Mouse (Mus musculus) stomach, postnatal 0 days (tissue): Measurements from ENCODE around the gene Bola2. TPM values are rescaled to one million over a fixed set of nuclear protein-coding genes. Genes with fewer than 3 reads are reported as not detected.

Source experiments
- ATAC-seq: fragments of 200-750 bp; cut with Nextera tagmentation; 2 replicates; pipeline ENCODE4 v1.8.0; 2017; ENCODE audit not compliant: low FRiP score, low TSS enrichment
- DNase-seq: peaks from one replicate; pipeline ENCODE4 v3.0.0-alpha.2; 2016; ENCODE audit warnings: low spot score
- H3K27ac ChIP-seq: fragments of 300-500 bp; sonication (generic); replicated peaks from 2 replicates; pipeline ENCODE4 v1.5.1; 2014; ENCODE audit warnings: mild to moderate bottlenecking, control low read depth
- H3K27me3 ChIP-seq: fragments of 300-500 bp; sonication (generic); 2 replicates; pipeline ENCODE4 v1.6.1; 2014; ENCODE audit warnings: low read length; ENCODE audit not compliant: control insufficient read depth, insufficient read depth
- H3K36me3 ChIP-seq: fragments of 300-500 bp; sonication (generic); 2 replicates; pipeline ENCODE4 v1.6.1; 2014; ENCODE audit warnings: low read length, mixed read lengths; ENCODE audit not compliant: control insufficient read depth, insufficient read depth
- H3K4me1 ChIP-seq: fragments of 300-500 bp; sonication (generic); replicated peaks from 2 replicates; pipeline ENCODE4 v1.6.1; 2014; ENCODE audit warnings: antibody characterized with exemption; ENCODE audit not compliant: control insufficient read depth, insufficient read depth
- H3K4me2 ChIP-seq: fragments of 300-500 bp; sonication (generic); replicated peaks from 2 replicates; pipeline ENCODE4 v1.6.1; 2014; ENCODE audit warnings: low read depth, mild to moderate bottlenecking, control low read depth, moderate library complexity
- H3K4me3 ChIP-seq: fragments of 300-500 bp; sonication (generic); 2 replicates; pipeline ENCODE4 v1.5.1; 2014; ENCODE audit warnings: low read depth, low read length, control low read depth
- H3K9ac ChIP-seq: fragments of 300-500 bp; sonication (generic); 2 replicates; pipeline ENCODE4 v1.6.1; 2014; ENCODE audit warnings: mild to moderate bottlenecking, low read length, control low read depth, mixed read lengths
- H3K9me3 ChIP-seq: fragments of 300-500 bp; sonication (generic); 2 replicates; pipeline ENCODE4 v1.6.1; 2016; ENCODE audit warnings: low read length; ENCODE audit not compliant: control insufficient read depth
- CTCF ChIP-seq: IDR thresholded peaks from 2 replicates; pipeline ENCODE4 v1.5.1; 2016; ENCODE audit warnings: antibody characterized with exemption, low read depth, mild to moderate bottlenecking, moderate library complexity
- EP300 ChIP-seq: optimal IDR thresholded peaks from 2 replicates; pipeline ENCODE3; 2016; ENCODE audit warnings: antibody characterized with exemption
- WGBS: fragments of 180-500 bp; shearing (Covaris S2); extraction: QIAGEN DNeasy Blood & Tissue Kit; methylation state at CpG from one replicate; pipeline ENCODE4 v1.1.7; 2014; 5-methylcytosine and 5-hydroxymethylcytosine counted together
- polyA plus RNA-seq: library from polyadenylated mRNA; unstranded; fragments of >200 nt; fragmentation: Nextera tagmentation; extraction: Ambion mirVana; gene quantifications from 2 replicates; pipeline ENCODE4 v1.2.1, GENCODE M21; 2015

Gene Bola2
- polyA plus RNA-seq, 1 experiment from 2014 or later = 93.4 TPM

- Histone ChIP-seq H3K27ac (no peak within 1 kb of the TSS), H3K4me3 (no peak within 1 kb of the TSS), H3K9me3 (no peaks in the 10 kb centered on the region), H3K27me3 (no peaks in the 10 kb centered on the region), H3K4me2 (no peak within 1 kb of the TSS), H3K9ac (no peak within 1 kb of the TSS), H3K4me1 (no peaks in the 10 kb centered on the region), H3K36me3 (no peaks in the 10 kb centered on the region)
- no peak for ATAC-seq
- no peak for TF ChIP-seq EP300
- TF ChIP-seq CTCF = no peak
- 76% methylated on average over 19 of the region's 19 CpGs for WGBS
- no peak for DNase-seq
These were observed 12.4 kb downstream of the Bola2 start, which contains the start of gene Coro1a for GRCm38 (mm10) chr7:126707442-126708174. TSS of gene Coro1a (minus strand) at chr7:126707787.

DNA sequence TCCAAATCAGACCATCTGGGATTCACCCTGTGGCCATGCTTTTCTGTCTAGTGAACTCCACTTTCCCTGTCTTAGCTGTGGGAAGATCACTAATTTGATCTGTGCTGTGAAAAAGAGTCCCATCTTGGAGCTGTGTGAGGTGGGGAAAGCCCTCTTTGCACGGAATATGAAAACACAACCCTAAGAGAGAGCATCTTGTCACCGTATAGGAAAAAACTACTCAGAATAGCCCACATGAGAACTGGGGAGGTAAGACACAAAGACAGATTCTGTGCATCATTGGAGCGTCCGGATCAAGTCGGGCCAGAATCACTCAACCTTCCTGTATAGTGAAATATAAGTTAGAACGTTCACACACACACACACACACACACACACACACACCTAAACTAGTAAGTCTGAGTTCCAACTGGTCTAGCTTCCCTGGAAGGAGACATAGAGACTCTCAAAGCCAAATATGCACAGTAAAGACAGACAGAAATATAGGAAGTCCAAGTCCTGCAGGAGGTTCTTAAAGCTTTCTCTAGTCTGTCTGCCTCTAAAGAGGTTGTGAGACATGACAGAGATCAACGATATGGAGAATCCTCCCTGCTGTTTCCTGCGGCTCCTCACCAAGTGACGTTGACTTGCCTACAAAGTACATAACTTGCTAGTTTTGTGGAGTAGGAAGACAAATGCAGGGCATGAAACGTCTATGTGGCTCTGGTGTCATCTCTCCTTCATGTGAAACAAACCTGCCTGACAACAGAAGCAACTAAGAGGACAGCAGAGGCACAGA, 13.2 kb downstream of the Bola2 start:
- H3K27ac ChIP-seq = no peak overlapping the region
- TF ChIP-seq CTCF = no peak
- TF ChIP-seq EP300 = no peak
- H3K4me1 ChIP-seq = no peaks in the 10 kb centered on the region
- H3K4me3 ChIP-seq = no peak overlapping the region
- no peaks in the 10 kb centered on the region for H3K9me3 ChIP-seq
- H3K27me3 ChIP-seq = no peaks in the 10 kb centered on the region
- WGBS = 84% methylated on average over 10 of the region's 10 CpGs
- no peak overlapping the region for H3K4me2 ChIP-seq
- no peaks in the 10 kb centered on the region for H3K36me3 ChIP-seq
- DNase-seq = no peak
- ATAC-seq = no peak
- H3K9ac ChIP-seq = no peak overlapping the region

DNA sequence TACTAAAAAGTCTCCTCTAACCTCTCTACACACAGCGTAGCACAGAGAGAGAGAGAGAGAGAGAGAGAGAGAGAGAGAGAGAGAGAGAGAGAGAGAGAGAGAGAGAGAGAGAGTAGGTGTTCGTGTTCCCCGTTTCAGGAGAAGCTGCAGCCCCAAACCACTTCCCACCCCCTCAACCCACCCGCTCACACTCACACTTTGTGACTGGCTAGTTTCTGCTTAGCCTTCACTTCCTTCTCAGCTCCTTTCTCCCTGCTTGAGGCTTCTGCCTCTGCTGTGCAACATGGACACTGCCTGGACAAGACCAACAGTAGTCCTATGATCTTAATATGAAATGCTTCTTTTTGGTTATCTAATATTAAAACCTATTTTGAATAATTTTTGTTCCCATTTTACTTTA, 15.1 kb downstream of the Bola2 start:
- Histone ChIP-seq H3K4me1 (no peaks in the 10 kb centered on the region), H3K4me3 (no peak overlapping the region), H3K9ac (no peak overlapping the region), H3K27ac (no peak overlapping the region), H3K4me2 (no peak overlapping the region), H3K9me3 (no peaks in the 10 kb centered on the region), H3K27me3 (no peaks in the 10 kb centered on the region), H3K36me3 (no peaks in the 10 kb centered on the region)
- TF ChIP-seq EP300 (no peak), CTCF (no peak)
- 73% methylated on average over 4 of the region's 4 CpGs for WGBS
- ATAC-seq (no peak), DNase-seq (no peak)

- no peak for ATAC-seq
- TF ChIP-seq CTCF = no peak
- TF ChIP-seq EP300 = no peak
- no peaks in the 10 kb centered on the region for H3K27me3 ChIP-seq
- no peaks in the 10 kb centered on the region for H3K4me1 ChIP-seq
- no peak overlapping the region for H3K27ac ChIP-seq
- H3K4me2 ChIP-seq = no peak overlapping the region
- H3K36me3 ChIP-seq = no peaks in the 10 kb centered on the region
- no peak for DNase-seq
- no peaks in the 10 kb centered on the region for H3K9me3 ChIP-seq
- WGBS = 87% methylated on average over 3 of the region's 3 CpGs
- no peak overlapping the region for H3K4me3 ChIP-seq
- H3K9ac ChIP-seq = no peak overlapping the region
These were observed 16.7 kb downstream of the Bola2 start for GRCm38 (mm10) chr7:126711910-126712309.

DNA sequence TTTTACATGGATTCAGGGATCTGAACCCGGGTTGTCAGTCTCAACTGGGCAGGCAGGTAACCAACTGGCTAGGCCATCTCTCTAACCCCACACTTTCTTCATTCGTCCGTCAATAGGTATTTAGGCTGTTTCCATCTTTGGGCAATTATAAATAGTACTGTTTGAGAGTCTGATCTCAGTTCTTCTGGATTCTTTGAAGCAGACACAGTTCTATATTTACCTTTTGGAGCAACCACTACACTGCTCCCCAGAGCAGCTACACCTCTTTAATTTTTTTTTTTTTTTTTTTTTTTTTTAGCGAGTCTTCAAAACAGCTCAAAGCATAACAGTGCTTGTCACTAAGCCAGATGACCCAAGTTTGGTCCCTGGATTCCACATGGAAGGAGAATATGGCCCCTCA, 20.5 kb downstream of the Bola2 start:
- Histone ChIP-seq H3K27ac (no peak overlapping the region), H3K9me3 (no peaks in the 10 kb centered on the region), H3K4me2 (no peak overlapping the region), H3K4me1 (no peaks in the 10 kb centered on the region), H3K27me3 (no peaks in the 10 kb centered on the region), H3K4me3 (no peak overlapping the region), H3K36me3 (no peaks in the 10 kb centered on the region), H3K9ac (no peak overlapping the region)
- 74% methylated on average over 4 of the region's 4 CpGs for WGBS
- DNase-seq (no peak), ATAC-seq (no peak)
- TF ChIP-seq CTCF = no peak
- TF ChIP-seq EP300 = no peak

DNA sequence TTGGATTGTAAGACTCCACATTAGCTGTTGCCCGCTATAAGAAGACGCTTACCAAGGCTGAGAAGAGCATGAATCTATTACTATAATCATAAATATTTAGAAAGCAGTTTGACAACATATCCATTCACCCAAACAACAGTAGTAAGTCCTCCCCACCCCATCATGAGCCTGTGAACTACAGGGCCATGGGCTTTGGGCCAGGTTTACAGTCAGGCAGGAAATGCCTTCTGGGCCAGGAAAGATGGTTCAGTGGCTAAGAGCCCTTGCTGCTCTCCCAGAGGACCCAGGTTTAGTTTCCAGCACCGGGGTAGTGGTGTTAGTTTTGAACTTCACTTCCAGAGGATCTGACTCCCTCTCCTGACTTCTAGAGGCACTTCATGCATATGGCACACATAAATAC, 22.4 kb downstream of the Bola2 start:
- Histone ChIP-seq H3K4me3 (no peak overlapping the region), H3K4me1 (no peaks in the 10 kb centered on the region), H3K4me2 (no peak overlapping the region), H3K27ac (no peak overlapping the region), H3K9ac (no peak overlapping the region), H3K9me3 (no peaks in the 10 kb centered on the region), H3K36me3 (no peaks in the 10 kb centered on the region), H3K27me3 (no peaks in the 10 kb centered on the region)
- ATAC-seq (no peak), DNase-seq (no peak)
- TF ChIP-seq CTCF (no peak), EP300 (no peak)
- 63% methylated on average over 3 of the region's 3 CpGs for WGBS
